Mouse (Mus musculus): Measurements from ENCODE around the gene March6. TPM values are rescaled to one million over a fixed set of nuclear protein-coding genes. Genes with fewer than 3 reads are reported as not detected.

The March6 gene
- total RNA-seq, 2 experiments from 2014 or later = 196 to 206 TPM

- peak; percentile 73 to 96 for DNase-seq (ENCODE audit: low spot score in 2 of 2)
- intact Hi-C loops (cut with DNase I) = loop anchor here (1.0 to 2.0 kb wide), 4 partner anchors 10 to 92 kb away; no protein-coding TSS in a partner anchor
These were observed 102.3 kb downstream of the March6 start for GRCm38 (mm10) chr15:31428571-31428970.

DNA sequence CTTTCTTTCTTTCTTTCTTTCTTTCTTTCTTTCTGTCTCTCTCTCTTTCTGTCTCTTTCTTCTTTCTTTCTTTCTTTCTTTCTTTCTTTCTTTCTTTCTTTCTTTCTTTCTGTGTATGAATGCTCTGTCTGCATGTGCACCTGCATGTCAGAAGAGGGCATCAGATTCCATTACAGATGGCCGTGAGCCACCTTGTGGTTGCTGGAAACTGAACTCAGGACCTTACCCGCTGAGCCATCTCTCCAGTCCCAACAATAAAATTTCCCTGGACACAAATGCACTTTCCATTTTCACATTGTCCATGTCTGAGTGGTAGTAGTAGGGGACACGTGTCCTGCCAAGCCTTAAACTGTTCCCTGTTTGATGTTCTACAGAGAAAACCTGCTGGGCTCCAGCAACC, 103.5 kb downstream of the March6 start:
- intact Hi-C loops (cut with DNase I) = no loop called here
- DNase-seq (ENCODE audit: low spot score in 2 of 2) = no peak

DNA sequence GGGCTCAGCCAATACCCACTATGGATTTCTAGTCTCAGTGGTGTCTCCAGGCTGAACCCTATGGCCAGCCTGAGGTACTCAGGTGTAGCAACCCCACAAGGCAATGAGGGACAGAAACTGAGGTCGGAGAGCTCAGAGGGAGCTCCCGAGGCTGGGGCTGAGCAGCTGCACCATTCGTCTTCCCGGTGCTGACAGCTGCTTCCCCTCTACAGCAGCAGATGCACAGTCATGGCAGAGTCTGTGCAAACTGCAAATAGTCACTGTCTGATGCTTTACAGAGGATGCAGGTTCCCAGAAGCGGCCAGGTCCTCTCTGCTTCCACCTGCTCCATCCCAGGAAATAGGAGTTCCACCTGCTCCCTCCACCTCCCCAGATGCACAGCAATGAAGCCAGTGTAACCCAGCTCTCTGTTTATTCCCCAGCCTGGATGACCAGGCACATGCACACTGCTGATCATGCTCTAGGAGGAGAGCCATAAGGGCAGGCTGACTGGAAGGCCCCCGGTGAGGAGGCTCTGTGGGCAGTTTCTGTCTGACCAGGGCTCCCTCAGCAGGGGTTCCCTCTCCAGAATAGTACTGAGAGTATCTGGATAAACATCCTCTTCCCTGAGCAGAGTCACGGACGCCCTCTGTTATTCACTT, 104.7 kb downstream of the March6 start:
- peak in 1 of 2 experiments; percentile 54 for DNase-seq (ENCODE audit: low spot score in 2 of 2)
- intact Hi-C loops (cut with DNase I) = no loop called here

GRCm38 (mm10) chr15:31422649-31423369, 108.0 kb downstream of the March6 start:
- peak in 1 of 2 experiments; percentile 59 for DNase-seq (ENCODE audit: low spot score in 2 of 2)
- intact Hi-C loops (cut with DNase I) = no loop called here

DNA sequence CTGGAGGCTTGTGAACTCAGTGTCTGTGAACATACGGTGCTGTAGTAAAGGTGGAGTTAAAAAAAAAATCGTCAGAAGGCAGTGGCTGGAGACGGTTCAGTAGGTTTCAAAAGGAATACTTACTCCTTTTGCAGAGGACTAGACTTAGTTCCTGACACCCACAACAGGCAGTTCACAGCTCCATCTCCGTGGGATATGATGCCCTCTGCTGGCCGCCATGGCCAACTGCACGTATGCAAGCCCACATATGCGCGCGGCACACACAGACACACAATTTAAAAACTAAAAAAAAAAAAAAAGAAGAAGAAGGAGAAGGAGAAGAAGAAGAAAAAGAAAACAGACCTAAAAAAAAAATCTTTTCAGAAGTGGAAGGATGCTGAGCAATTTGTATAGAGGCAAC, 111.8 kb downstream of the March6 start:
- intact Hi-C loops (cut with DNase I) = no loop called here
- no peak for DNase-seq (ENCODE audit: low spot score in 2 of 2)

DNA sequence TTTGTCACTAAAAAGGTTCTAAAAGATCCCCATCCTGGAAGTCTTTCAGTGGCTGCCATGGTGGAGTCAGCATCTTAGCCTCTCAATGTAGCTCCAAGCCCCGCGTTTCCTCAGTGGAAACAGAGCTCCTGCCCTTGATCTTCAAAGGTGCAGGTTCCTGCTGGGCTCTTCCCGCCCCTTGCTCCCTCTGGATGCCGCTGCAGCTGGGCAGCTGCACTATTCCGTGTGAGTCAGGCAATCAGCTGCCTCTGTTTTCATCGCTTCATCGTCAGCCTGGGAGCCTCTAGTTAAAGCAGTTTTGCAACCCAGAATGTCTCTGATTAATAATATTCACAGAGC, 112.2 kb downstream of the March6 start:
- DNase-seq (ENCODE audit: low spot score in 2 of 2) = no peak
- intact Hi-C loops (cut with DNase I) = loop anchor here (1.0 kb wide), 2 partner anchors 10 to 25 kb away; no protein-coding TSS in a partner anchor

DNA sequence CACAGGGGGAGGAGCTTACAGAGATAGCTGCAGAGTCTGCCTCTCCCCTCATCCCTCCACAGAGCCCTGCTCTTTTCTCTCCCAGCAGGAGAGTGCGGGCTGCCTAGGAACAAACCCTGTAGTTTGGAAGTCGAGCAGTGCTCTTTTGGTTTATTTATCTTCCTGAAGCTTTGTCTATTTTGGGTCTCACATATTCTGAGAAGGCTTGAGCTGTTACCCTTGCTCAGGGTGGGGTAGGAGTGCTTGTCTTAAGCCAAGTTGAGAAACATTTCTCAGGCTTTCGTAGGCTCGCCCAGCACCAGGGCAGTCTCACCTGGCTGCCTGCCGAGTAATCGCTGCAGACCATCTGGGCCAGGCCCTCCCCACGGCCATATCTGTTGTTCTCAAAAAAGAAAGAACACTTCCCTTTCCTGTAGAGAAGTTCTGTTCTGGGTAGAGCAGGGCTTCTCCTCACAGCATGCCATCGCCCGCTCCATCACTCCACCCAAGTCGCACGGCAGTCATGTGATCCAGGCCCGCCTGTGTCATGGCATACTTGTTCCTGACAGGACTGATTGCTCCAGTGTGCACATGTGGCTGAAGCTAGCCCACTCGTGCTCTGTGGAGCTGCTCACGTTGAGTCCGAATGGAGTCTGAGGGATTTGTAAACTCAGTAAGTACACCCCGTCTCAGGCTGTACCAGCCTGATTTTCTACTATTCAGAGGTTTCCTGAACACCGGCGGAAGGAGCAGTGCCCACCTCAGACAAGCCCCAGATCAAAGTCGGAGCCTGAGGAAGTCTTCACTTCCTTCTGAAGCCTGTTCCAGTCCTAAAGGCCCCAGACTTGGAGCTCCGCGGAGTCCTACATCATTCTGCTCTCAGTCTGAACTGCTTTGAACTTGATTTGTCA, 112.8 kb downstream of the March6 start:
- intact Hi-C loops (cut with DNase I) = loop anchor here (1.0 kb wide), 2 partner anchors 10 to 25 kb away; no protein-coding TSS in a partner anchor
- peak; percentile 70 to 91 for DNase-seq (ENCODE audit: low spot score in 2 of 2)

GRCm38 (mm10) chr15:31417409-31417795, 113.5 kb downstream of the March6 start:
- no peak for DNase-seq (ENCODE audit: low spot score in 2 of 2)
- intact Hi-C loops (cut with DNase I) = no loop called here

- intact Hi-C loops (cut with DNase I) = no loop called here
- no peak for DNase-seq (ENCODE audit: low spot score in 2 of 2)
These were observed 115.7 kb downstream of the March6 start for GRCm38 (mm10) chr15:31415181-31415580.

DNA sequence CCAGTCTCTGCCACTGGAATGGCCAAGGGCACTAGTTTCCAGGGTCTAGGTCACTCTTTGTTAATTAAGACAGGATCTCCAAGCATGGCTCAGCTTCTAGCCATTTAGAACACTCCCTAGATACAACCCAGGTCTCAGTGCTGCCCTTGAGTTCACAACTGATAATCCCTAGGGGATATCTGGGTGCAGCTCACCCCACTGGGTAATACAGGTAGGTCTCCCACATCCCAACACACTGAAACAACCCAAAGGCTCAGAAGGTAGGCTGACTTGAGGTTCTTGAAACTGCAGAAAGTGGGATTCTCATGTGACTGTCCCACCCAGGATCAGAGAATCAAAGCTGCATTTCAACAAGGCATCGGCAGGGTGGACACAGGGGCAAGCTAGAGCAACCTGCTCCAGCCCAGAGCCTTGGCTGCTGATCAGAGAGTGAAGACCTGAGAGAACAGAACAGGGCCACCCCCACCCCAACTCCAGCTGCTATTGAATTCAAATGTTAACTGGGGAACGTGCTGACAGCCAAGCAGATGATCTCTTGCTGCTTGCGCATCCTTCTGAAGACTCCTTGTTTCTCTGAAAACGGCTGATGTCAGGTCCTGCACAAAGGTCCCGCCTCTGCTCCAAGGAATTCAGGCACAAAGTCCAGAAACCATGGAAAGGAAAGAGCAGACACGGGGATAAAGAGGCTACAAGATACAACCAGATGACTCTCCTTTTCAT, 116.5 kb downstream of the March6 start:
- intact Hi-C loops (cut with DNase I) = no loop called here
- DNase-seq (ENCODE audit: low spot score in 2 of 2) = no peak

DNA sequence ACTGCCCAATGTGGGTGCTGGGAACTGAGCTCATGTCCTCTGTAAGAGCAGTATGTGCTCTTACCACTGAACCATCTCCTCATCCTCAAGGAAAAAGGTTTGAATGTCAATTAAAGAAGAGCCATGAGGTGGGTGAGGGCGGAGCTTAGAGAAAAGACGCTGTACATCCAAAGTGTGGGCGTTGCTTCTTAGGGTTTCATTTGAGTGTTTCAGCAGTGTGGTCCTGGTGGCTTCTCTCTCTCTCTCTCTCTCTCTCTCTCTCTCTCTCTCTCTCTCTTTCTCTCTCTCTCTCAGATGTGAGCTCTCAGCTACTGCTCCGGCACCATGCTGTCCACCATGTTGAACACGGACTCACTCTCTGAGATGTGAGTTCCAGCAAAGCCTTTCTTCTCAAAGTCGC, 117.2 kb downstream of the March6 start:
- intact Hi-C loops (cut with DNase I) = no loop called here
- DNase-seq (ENCODE audit: low spot score in 2 of 2) = no peak

GRCm38 (mm10) chr15:31412933-31413332, 117.9 kb downstream of the March6 start:
- intact Hi-C loops (cut with DNase I) = no loop called here
- DNase-seq (ENCODE audit: low spot score in 2 of 2) = no peak

GRCm38 (mm10) chr15:31412436-31412835, 118.4 kb downstream of the March6 start:
- intact Hi-C loops (cut with DNase I) = no loop called here
- DNase-seq (ENCODE audit: low spot score in 2 of 2) = no peak

- DNase-seq (ENCODE audit: low spot score in 2 of 2) = no peak
- intact Hi-C loops (cut with DNase I) = no loop called here
These were observed 123.4 kb downstream of the March6 start for GRCm38 (mm10) chr15:31407490-31407889.

- DNase-seq (ENCODE audit: low spot score in 2 of 2) = no peak
- intact Hi-C loops (cut with DNase I) = no loop called here
These were observed 124.0 kb downstream of the March6 start for GRCm38 (mm10) chr15:31406881-31407280.

Other genes starting within 250 kb of the March6 start
- gene Ankrd33b, start 163.3 kb downstream of the March6 start, total RNA-seq (2021) = 10 to 100 TPM; 56.1 to 61.6 TPM
- gene Ropn1l, start 77.3 kb downstream of the March6 start, total RNA-seq (2021) = 1 to 10 TPM in 1 of 2 experiments, under 1 TPM in 1; 0.82 to 2.1 TPM
- gene Cmbl, start 34.3 kb upstream of the March6 start, total RNA-seq (2021) = 10 to 100 TPM; 14.5 to 16.3 TPM
- gene Cct5, start 70.8 kb upstream of the March6 start, total RNA-seq (2021) = 100 to 1,000 TPM; 183 to 197 TPM
- gene Fam173b, start 70.8 kb upstream of the March6 start, total RNA-seq (2021) = 10 to 100 TPM; 11.4 to 11.8 TPM

Data from left cerebral cortex, postnatal 25 days (tissue).